Mouse (Mus musculus) bone marrow macrophage, adult 2 months (primary cell): ENCODE measurements around the gene Tas1r3. TPM values are rescaled to one million over a fixed set of nuclear protein-coding genes. Genes with fewer than 3 reads are reported as not detected.

ENCODE experiments used
- H3K27ac ChIP-seq: 2 replicates; pipeline ENCODE4 v1.5.1; 2012; ENCODE audit warnings: low read depth, low read length; ENCODE audit not compliant: insufficient read depth
- H3K4me1 ChIP-seq: 2 replicates; pipeline ENCODE4 v1.6.1; 2012; ENCODE audit warnings: low read length; ENCODE audit not compliant: control insufficient read depth, insufficient read depth
- H3K4me3 ChIP-seq: 2 replicates; pipeline ENCODE4 v1.5.1; 2012; ENCODE audit warnings: mild to moderate bottlenecking, low read length, moderate library complexity; ENCODE audit not compliant: insufficient read depth
- CTCF ChIP-seq: IDR thresholded peaks from 2 replicates; pipeline ENCODE4 v1.5.1; 2012; ENCODE audit warnings: low read depth, mild to moderate bottlenecking, low read length, moderate library complexity
- POLR2A ChIP-seq: IDR thresholded peaks from 2 replicates; pipeline ENCODE4 v1.6.1; 2012; ENCODE audit warnings: mild to moderate bottlenecking, low read depth, low read length, borderline replicate concordance
- polyA plus RNA-seq: library from polyadenylated mRNA; stranded (reverse); fragments of >200 nt; gene quantifications from 2 replicates; pipeline ENCODE4 v1.2.4, GENCODE M21; 2012; ENCODE audit not compliant: missing spikeins, insufficient read depth, insufficient read length

Gene Tas1r3
- polyA plus RNA-seq = 0.62 and 0.68 TPM in 2 replicates

- Histone ChIP-seq H3K4me1 (peaks cover under 1% of the 10 kb centered on the region), H3K4me3 (no peak within 1 kb of the TSS), H3K27ac (no peak within 1 kb of the TSS)
- TF ChIP-seq CTCF (no peak), POLR2A (no peak)
These were observed at the start of gene Tas1r3 for GRCm38 (mm10) chr4:155863001-155863400. Gene Tas1r3 (minus strand): TSS chr4:155863362.

GRCm38 (mm10) chr4:155908751-155909150 is 45.6 kb upstream of the Tas1r3 start:
- H3K4me1 ChIP-seq = no peaks in the 10 kb centered on the region
- no peak overlapping the region for H3K4me3 ChIP-seq
- no peak overlapping the region for H3K27ac ChIP-seq
- TF ChIP-seq CTCF (no peak), POLR2A (no peak)

GRCm38 (mm10) chr4:155908281-155908680 is 45.1 kb upstream of the Tas1r3 start:
- no peaks in the 10 kb centered on the region for H3K4me1 ChIP-seq
- H3K4me3 ChIP-seq = no peak overlapping the region
- TF ChIP-seq CTCF (no peak), POLR2A (no peak)
- H3K27ac ChIP-seq = no peak overlapping the region

- TF ChIP-seq CTCF (no peak), POLR2A (no peak)
- Histone ChIP-seq H3K4me3 (no peak overlapping the region), H3K27ac (no peak overlapping the region), H3K4me1 (no peaks in the 10 kb centered on the region)
These were observed 43.8 kb upstream of the Tas1r3 start for GRCm38 (mm10) chr4:155907003-155907402.

GRCm38 (mm10) chr4:155906125-155906524 is 43.0 kb upstream of the Tas1r3 start:
- TF ChIP-seq POLR2A (no peak), CTCF (no peak)
- H3K4me3 ChIP-seq = no peak overlapping the region

GRCm38 (mm10) chr4:155905634-155906033 is 42.5 kb upstream of the Tas1r3 start:
- Histone ChIP-seq H3K4me3 (no peak overlapping the region), H3K27ac (no peak overlapping the region), H3K4me1 (peaks cover 3% of the 10 kb centered on the region; the same call in 1 of the 2 replicates)
- no peak for TF ChIP-seq CTCF
- no peak for TF ChIP-seq POLR2A

More at GRCm38 (mm10) chr4:155906125-155906524, 43.0 kb upstream of the Tas1r3 start:
- Histone ChIP-seq H3K27ac (no peak overlapping the region), H3K4me1 (peaks cover under 1% of the 10 kb centered on the region; the same call in 1 of the 2 replicates)

- peaks cover 3% of the 10 kb centered on the region; the same call in 1 of the 2 replicates for H3K4me1 ChIP-seq
- TF ChIP-seq POLR2A (no peak), CTCF (no peak)
- no peak overlapping the region for H3K27ac ChIP-seq
These were observed 41.3 kb upstream of the Tas1r3 start for GRCm38 (mm10) chr4:155904318-155905102.

GRCm38 (mm10) chr4:155903246-155903645 is 40.1 kb upstream of the Tas1r3 start:
- TF ChIP-seq CTCF (no peak), POLR2A (no peak)
- no peak overlapping the region for H3K27ac ChIP-seq
- H3K4me3 ChIP-seq = no peak overlapping the region
- H3K4me1 ChIP-seq = peaks cover 3% of the 10 kb centered on the region; the same call in 1 of the 2 replicates

More at GRCm38 (mm10) chr4:155904318-155905102, 41.3 kb upstream of the Tas1r3 start:
- H3K4me3 ChIP-seq = no peak overlapping the region

- H3K4me3 ChIP-seq = no peak overlapping the region
- peaks cover 3% of the 10 kb centered on the region; the same call in 1 of the 2 replicates for H3K4me1 ChIP-seq
- H3K27ac ChIP-seq = no peak overlapping the region
- TF ChIP-seq CTCF = no peak
- TF ChIP-seq POLR2A = no peak
These were observed 38.0 kb upstream of the Tas1r3 start for GRCm38 (mm10) chr4:155901205-155901604.

- TF ChIP-seq POLR2A (no peak), CTCF (no peak)
- Histone ChIP-seq H3K4me1 (peaks cover 21% of the 10 kb centered on the region), H3K4me3 (no peak overlapping the region), H3K27ac (no peak overlapping the region)
These were observed 36.2 kb upstream of the Tas1r3 start for GRCm38 (mm10) chr4:155899355-155899754.
